Mouse (Mus musculus) activated CD4-positive, CD25-positive, alpha-beta regulatory T cell, adult 4 months (primary cell): Measurements from ENCODE around the gene Tle1. TPM values are rescaled to one million over a fixed set of nuclear protein-coding genes. Genes with fewer than 3 reads are reported as not detected.

ENCODE experiments used
- ATAC-seq: one replicate; pipeline ENCODE4 v1.8.0; 2017
- polyA plus RNA-seq, 2 experiments: library from polyadenylated mRNA; unstranded; fragments of 100-300 nt; shearing (Covaris generic); gene quantifications; one replicate each; pipeline ENCODE4 v1.2.1; 2017

Tle1 gene
- polyA plus RNA-seq, 2 experiments from 2014 or later, result 0.53 to 1.1 TPM

GRCm38 (mm10) chr4:72162445-72163218, 38.1 kb downstream of the Tle1 start:
- ATAC-seq, result no peak

DNA sequence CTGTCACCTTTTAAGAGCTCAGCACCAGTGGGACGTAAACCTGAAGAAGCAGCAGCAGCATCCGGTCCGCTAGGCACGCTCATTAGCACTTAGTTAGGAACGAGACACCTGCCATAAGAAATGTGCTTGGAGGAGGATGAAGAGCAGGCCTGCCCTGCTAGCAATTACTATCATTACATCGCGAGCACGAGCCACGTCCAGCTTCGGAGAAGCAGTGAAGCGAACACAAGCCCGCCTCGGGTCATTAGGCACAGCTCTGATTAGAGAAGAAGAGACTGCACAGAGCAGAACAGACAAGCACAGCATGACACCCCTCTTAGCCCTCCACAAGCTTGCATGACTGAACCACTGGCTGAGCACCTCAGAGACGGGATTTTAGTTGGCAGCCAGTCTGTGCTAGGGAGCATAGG, 40.6 kb downstream of the Tle1 start:
- no peak for ATAC-seq

DNA sequence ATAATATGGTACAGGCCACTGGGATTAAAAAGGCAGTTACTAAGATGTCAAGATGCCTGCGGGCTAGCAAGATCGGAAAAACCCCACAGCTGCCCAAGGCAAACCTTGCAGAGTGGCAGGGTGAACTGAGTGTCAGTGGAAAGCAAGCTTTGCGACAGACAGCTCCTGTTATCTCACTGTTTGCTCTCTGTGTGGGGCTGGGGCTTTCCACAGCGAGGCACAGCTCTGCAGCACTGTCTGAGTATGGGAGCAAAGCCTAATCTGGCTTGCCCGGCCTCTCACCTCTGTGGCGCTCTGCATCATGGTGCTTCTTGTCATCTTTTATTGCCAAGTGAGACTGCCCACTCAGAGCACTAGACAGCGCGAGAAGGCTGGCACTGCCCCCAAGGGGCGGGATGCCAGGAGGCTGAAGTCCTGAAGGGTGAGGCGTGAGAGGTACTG, 42.8 kb downstream of the Tle1 start:
- ATAC-seq, result no peak

GRCm38 (mm10) chr4:72150460-72151131, 50.1 kb downstream of the Tle1 start:
- no peak for ATAC-seq

DNA sequence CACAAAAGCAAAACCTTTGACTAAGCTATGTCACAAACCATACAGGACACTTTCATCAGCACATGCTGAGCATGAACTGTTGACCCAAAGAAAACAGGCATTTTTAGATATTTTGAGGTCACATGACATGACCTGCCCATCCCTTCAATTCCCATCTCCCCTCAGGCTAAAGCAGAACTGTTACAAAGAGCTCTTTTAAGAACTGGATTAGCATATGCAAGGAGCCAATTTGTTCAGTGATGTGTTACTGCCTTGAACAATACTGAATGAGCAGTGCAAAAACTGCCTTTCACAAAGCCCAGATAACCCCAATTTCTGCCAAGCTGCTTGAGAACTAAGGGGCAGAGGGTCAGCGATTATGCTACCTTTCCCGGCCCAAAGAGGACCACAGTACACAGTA, 54.7 kb downstream of the Tle1 start:
- ATAC-seq, result no peak

GRCm38 (mm10) chr4:72144541-72144940, 56.2 kb downstream of the Tle1 start:
- ATAC-seq, result no peak

GRCm38 (mm10) chr4:72140706-72141105, 60.0 kb downstream of the Tle1 start:
- ATAC-seq, result no peak

GRCm38 (mm10) chr4:72139475-72140120, 61.1 kb downstream of the Tle1 start:
- ATAC-seq, result no peak

GRCm38 (mm10) chr4:72138264-72139080, 62.2 kb downstream of the Tle1 start:
- ATAC-seq, result no peak

- no peak for ATAC-seq
Measured at GRCm38 (mm10) chr4:72132646-72133045, 68.1 kb downstream of the Tle1 start.

DNA sequence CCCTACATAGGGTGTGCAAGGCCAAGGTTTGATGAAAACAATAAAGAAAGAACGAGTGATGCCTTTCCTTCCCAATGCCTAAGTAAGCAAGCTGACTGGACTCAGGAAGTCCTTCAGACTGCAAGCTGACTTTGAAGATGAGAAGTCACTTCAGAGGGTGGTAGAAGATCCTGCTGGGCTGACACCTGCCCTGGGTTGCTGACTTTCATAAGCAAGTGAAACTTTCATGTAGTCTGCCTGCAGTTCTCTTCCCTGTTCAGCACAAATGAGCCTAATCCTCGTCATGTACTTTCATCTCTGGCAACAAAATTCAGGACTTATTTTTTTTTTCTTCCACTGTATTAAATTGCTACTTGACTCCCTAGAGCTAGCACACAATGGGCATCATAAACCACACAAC, 73.1 kb downstream of the Tle1 start:
- ATAC-seq, result no peak

GRCm38 (mm10) chr4:72124790-72125189, 75.9 kb downstream of the Tle1 start:
- no peak for ATAC-seq

- ATAC-seq, result no peak
Measured at GRCm38 (mm10) chr4:72122837-72123236, 77.9 kb downstream of the Tle1 start.

- ATAC-seq, result no peak
Measured at GRCm38 (mm10) chr4:72122343-72122742, 78.4 kb downstream of the Tle1 start.

- ATAC-seq, result no peak
Measured at GRCm38 (mm10) chr4:72120050-72120449, 80.7 kb downstream of the Tle1 start.

- no peak for ATAC-seq
Measured at GRCm38 (mm10) chr4:72105702-72106101, 95.0 kb downstream of the Tle1 start.

GRCm38 (mm10) chr4:72104186-72104585, 96.5 kb downstream of the Tle1 start:
- ATAC-seq, result no peak

DNA sequence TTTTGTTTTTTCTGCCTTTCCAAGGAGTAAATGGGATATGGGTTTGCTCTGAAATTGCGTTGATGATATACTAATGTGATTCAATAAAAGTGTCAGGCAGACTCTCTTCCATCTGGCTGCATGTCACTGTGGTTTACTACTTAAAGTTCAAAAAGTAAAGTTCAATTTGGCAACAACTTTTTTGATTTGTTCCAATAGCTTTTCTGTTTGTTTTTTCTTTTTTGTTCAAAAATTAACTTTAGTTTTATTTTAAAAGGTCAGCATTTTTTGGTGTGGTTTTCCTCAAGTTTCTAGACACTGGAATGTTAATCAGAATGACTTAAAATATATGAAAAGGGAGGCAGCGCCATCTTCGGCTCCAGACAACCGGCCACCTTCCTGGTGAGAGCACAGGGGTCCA, 112.9 kb downstream of the Tle1 start:
- ATAC-seq, result no peak

DNA sequence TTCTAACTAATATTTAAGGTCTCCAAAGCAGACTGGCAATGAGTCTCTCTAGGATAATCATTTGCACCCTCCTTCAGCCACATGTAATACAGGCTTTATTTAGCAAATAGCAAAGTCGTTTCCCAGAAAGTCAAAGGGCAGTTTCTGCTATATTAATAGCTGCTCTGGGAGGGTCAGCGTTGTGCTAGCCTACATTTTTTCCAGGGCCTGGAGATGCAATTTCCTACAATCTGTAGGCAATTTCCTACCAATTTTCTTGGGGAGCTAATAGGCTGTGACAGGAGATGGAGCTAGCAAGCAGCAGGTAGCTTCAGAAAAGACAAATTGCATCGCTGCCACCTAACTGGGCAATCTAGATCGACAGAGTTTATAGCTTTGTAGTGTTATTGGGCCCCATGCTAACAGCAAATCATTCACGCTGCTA, 131.6 kb downstream of the Tle1 start:
- no peak for ATAC-seq

- no peak for ATAC-seq
Measured at GRCm38 (mm10) chr4:72067937-72068336, 132.8 kb downstream of the Tle1 start.
